Mouse (Mus musculus): ENCODE results near the gene Dusp7.

DNA sequence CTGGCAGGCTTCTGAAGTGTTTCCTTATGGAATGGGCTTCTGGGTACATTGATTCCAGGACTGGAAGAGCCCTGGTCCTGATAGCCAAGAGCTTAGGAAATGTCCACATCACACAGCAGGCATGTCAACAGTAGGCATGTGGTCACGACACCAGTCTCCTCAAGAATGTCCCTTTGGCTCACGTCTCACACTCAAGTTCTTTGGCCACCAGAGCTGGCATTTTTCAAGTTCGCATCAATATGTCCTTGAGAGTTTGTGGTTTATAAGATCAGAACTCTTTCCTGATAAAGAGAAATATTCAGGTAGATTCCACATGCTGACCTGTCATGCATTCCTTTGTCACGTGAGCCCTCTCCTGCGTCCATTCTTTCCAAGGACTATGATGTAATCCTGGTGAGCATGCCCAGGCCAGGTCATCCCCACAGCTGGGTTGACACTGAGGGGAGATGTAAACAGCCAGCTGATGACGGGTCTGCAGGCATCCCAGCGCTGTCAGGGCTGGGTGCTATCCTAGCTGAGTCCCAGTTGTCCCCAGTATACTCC lies 40.3 kb upstream of the Dusp7 start:
- TF ChIP-seq ZNF384 (IDR thresholded peaks at IDR 0.05; ENCODE audit: low read depth, low read length) (no peak), POLR2A (IDR thresholded peaks at IDR 0.05; ENCODE audit: control insufficient read depth in 1 of 2, insufficient read depth in 1 of 2, low read depth in 1 of 2, low read length in 2 of 2, poor library complexity in 1 of 2) (no peak), CTCF (IDR thresholded peaks at IDR 0.05 in 2 of 3, conservative IDR thresholded peaks at IDR 0.05 in 1 of 3; ENCODE audit: control insufficient read depth in 1 of 3, insufficient read depth in 1 of 3, low read depth in 2 of 3, low read length in 3 of 3, poor library complexity in 1 of 3, severe bottlenecking in 1 of 3) (no peak), E2F4 (IDR thresholded peaks at IDR 0.05; ENCODE audit: borderline replicate concordance, low read depth, low read length) (no peak), MAX (IDR thresholded peaks at IDR 0.05; ENCODE audit: low read length) (no peak), CHD1 (IDR thresholded peaks at IDR 0.05; ENCODE audit: low read depth, low read length) (no peak), MEF2A (IDR thresholded peaks at IDR 0.05; ENCODE audit: extremely low read depth, insufficient replicate concordance, low read depth, low read length, poor library complexity, severe bottlenecking) (no peak), GATA1 (IDR thresholded peaks at IDR 0.05; ENCODE audit: low read depth, low read length) (no peak), EP300 (IDR thresholded peaks at IDR 0.05; ENCODE audit: low read depth in 1 of 2, low read length in 2 of 2) (no peak)
